Mouse (Mus musculus): ENCODE measurements around the gene Akp3.
A peak's percentile ranks its signal among the peaks of the same experiment; 100 is the strongest.

GRCm38 (mm10) chr1:87175852-87176292 is 51.1 kb downstream of the Akp3 start:
- peak; percentile 71 for TF ChIP-seq CTCF (IDR thresholded peaks at IDR 0.05)
- TF ChIP-seq EP300 (IDR thresholded peaks at IDR 0.05): no peak

All from lung, postnatal 0 days (tissue).